Mouse (Mus musculus): ENCODE results near the gene Pycard.

DNA sequence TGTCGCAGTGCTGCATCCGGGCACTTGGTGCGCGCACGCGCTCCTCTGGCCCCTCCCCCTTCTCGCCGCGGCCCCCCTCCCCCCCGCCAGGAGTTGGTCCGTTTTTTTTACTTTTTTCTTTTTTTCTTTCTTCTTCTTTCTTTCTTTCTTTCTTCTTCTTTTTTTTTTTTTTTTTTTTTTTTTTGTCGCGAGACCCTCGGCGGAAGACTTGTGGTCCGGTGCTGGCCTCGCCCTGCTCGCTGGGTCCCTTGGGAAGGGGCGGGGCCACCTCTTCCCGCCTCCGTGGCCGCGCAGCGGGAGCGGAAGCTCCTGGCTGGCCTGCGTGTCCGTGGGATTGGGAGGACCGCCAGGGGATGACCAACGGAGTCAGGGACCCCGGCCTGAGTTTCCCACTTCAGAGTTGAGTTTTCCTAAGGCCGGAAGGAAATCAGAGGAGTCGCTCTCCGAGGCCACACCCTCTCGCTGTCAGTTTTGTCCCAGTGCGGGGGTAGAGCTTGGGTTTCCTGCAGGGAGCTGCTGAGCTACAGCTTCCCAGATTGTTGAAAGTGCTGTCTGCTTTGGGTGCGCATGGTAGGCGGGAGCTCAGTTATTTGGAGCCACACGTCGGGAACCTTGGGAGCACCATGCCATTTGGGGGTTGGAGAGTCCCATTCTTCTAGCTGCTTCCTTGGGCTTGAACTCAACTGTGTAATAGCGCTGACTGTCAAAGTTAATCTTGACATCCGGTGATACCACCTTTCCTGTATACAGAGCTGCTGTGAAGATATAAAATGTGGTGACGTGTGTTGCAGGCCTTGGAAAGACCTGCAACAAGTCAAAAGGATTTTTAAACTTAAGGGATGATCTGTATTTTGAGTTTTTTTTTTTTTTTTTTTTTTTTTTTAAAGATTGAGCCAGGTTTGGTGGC is 25.5 kb downstream of the Pycard start:
- no peak for TF ChIP-seq CTCF (IDR thresholded peaks at IDR 0.05; ENCODE audit: control insufficient read depth, insufficient read depth, low read length)
- no peak for TF ChIP-seq POLR2A (IDR thresholded peaks at IDR 0.05; ENCODE audit: borderline replicate concordance, control insufficient read depth, low read depth, low read length)
